Mouse (Mus musculus) ES-Bruce4 (cell line): ENCODE measurements around the gene Tcf7.

ENCODE experiments used
- CTCF ChIP-seq: IDR thresholded peaks from one replicate; pipeline ENCODE4 v1.8.1; 2011; ENCODE audit warnings: low read depth, low read length
- EP300 ChIP-seq: IDR thresholded peaks from 2 replicates; pipeline ENCODE4 v1.6.1; 2011; ENCODE audit warnings: low read depth, low read length; ENCODE audit not compliant: insufficient read depth

GRCm38 (mm10) chr11:52258711-52259110, 24.1 kb downstream of the Tcf7 start:
- no peak for TF ChIP-seq CTCF
- TF ChIP-seq EP300: no peak
